In the genomic region with DNA sequence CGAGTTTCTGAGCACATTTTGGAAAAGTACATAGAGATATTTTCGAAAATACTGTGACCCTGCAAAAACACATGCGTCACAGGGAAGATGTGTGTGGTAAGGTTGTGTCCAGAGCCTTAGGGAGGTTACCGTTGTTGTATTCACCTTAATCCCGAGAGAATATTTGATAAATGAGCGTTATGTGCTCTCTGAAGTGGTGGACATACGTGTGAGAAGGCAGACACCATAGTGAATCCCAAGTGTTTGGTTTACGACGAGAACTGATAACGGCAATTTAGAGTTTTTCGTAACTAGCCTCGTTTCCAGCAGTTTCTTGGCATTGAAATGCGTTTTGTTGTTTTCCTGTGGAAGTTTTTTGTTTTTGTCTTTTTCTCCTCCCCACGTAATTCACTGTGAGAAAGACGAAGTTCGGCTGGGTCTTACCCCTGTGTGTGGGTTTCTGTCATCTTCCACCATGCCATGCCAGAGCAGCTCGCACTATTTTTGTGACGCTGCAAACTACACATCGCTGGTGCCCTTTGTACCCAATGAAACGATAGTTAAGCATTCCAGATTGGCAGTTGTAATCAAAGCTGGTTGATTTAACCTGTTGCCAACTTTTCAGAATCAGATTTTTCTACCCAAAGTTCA, we compare ENCODE assay signal across 8 mouse cellular contexts. TPM values are rescaled to one million over a fixed set of nuclear protein-coding genes. Genes with fewer than 3 reads are reported as not detected.
DNase-seq lines count a peak whose midpoint lies in the region; ATAC-seq and TF ChIP-seq lines count a peak whose summit lies in the region.

No protein-coding gene starts in this region.

- ATAC-seq in G1E (ENCODE audit: extremely low read depth, insufficient number of reproducible peaks, low FRiP score, poor library complexity, severe bottlenecking): no peak
- no peak for ATAC-seq in forebrain, embryonic 12.5 days (ENCODE audit: low FRiP score)
- no peak for ATAC-seq in limb, embryonic 12.5 days (ENCODE audit: insufficient number of reproducible peaks, insufficient read depth, low FRiP score, low TSS enrichment, low read depth)
- no peak for ATAC-seq in neural tube, embryonic 14.5 days (ENCODE audit: low read depth)

- peaks cover 34% of the 10 kb centered on the region for H3K4me1 ChIP-seq in G1E (ENCODE audit: insufficient read depth, low read depth, low read length)
- H3K4me1 ChIP-seq in forebrain, embryonic 12.5 days: peaks cover 31% of the 10 kb centered on the region
- peaks cover 24% of the 10 kb centered on the region for H3K4me1 ChIP-seq in limb, embryonic 12.5 days (replicated peaks)
- H3K4me1 ChIP-seq in neural tube, embryonic 14.5 days (ENCODE audit: control insufficient read depth, insufficient read depth, low read length): peaks cover 17% of the 10 kb centered on the region; the same call in 1 of the 2 replicates

- H3K4me3 ChIP-seq in G1E (ENCODE audit: low read depth, low read length): peak overlapping the region; percentile 88
- H3K4me3 ChIP-seq in forebrain, embryonic 12.5 days (replicated peaks): peak overlapping the region; percentile 95
- peak overlapping the region; percentile 95 for H3K4me3 ChIP-seq in limb, embryonic 12.5 days (replicated peaks)
- peak overlapping the region; percentile 88 for H3K4me3 ChIP-seq in neural tube, embryonic 14.5 days (ENCODE audit: low read depth, low read length)

- H3K4me2 ChIP-seq in forebrain, embryonic 12.5 days: peak overlapping the region; percentile 61
- H3K4me2 ChIP-seq in limb, embryonic 12.5 days: peak overlapping the region; percentile 81
- peak overlapping the region; percentile 64 for H3K4me2 ChIP-seq in neural tube, embryonic 14.5 days (ENCODE audit: low read depth, low read length)

- peak overlapping the region; percentile 97 for H3K9ac ChIP-seq in forebrain, embryonic 12.5 days
- H3K9ac ChIP-seq in limb, embryonic 12.5 days (replicated peaks): peak overlapping the region; percentile 92
- H3K9ac ChIP-seq in neural tube, embryonic 14.5 days (replicated peaks; ENCODE audit: low read depth, low read length): peak overlapping the region; percentile 93

- DNase-seq in kidney, adult 8-10 months: peak; percentile 29 to 51
- DNase-seq in kidney, postnatal 14 days: no peak
- no peak for DNase-seq in G1E (ENCODE audit: low spot score)
- no peak for DNase-seq in gastrocnemius, adult 18-20 months (ENCODE audit: low spot score)
- DNase-seq in left cerebral cortex, adult 11 months (ENCODE audit: low spot score): no peak

- no peak for TF ChIP-seq CTCF in G1E (IDR thresholded peaks at IDR 0.05; ENCODE audit: low read depth, low read length)

- no peaks in the 10 kb centered on the region for H3K27me3 ChIP-seq in G1E (ENCODE audit: insufficient read depth, low read length)
- H3K27me3 ChIP-seq in forebrain, embryonic 12.5 days: no peaks in the 10 kb centered on the region
- no peaks in the 10 kb centered on the region for H3K27me3 ChIP-seq in limb, embryonic 12.5 days
- H3K27me3 ChIP-seq in neural tube, embryonic 14.5 days (ENCODE audit: control insufficient read depth, insufficient read depth, low read length): no peaks in the 10 kb centered on the region

- peak overlapping the region; percentile 87; the same call in 1 of the 2 replicates for H3K27ac ChIP-seq in forebrain, embryonic 12.5 days
- peak overlapping the region; percentile 95 for H3K27ac ChIP-seq in limb, embryonic 12.5 days
- peak overlapping the region; percentile 92 for H3K27ac ChIP-seq in neural tube, embryonic 14.5 days (ENCODE audit: low read depth, low read length)

- WGBS in forebrain, embryonic 12.5 days: 12% methylated on average over 20 of the region's 20 CpGs
- WGBS in limb, embryonic 12.5 days: 9% methylated on average over 20 of the region's 20 CpGs
- 5% methylated on average over 20 of the region's 20 CpGs for WGBS in neural tube, embryonic 14.5 days

- H3K36me3 ChIP-seq in G1E (replicated peaks): peaks cover 42% of the 10 kb centered on the region
- peaks cover 30% of the 10 kb centered on the region for H3K36me3 ChIP-seq in forebrain, embryonic 12.5 days (replicated peaks)
- peaks cover 40% of the 10 kb centered on the region for H3K36me3 ChIP-seq in limb, embryonic 12.5 days
- peaks cover 8% of the 10 kb centered on the region; the same call in 1 of the 2 replicates for H3K36me3 ChIP-seq in neural tube, embryonic 14.5 days (ENCODE audit: control insufficient read depth, insufficient read depth, low read length)

- H3K9me3 ChIP-seq in G1E (replicated peaks): no peaks in the 10 kb centered on the region
- H3K9me3 ChIP-seq in forebrain, embryonic 12.5 days: no peaks in the 10 kb centered on the region
- H3K9me3 ChIP-seq in limb, embryonic 12.5 days: no peaks in the 10 kb centered on the region
- no peaks in the 10 kb centered on the region for H3K9me3 ChIP-seq in neural tube, embryonic 14.5 days (ENCODE audit: control insufficient read depth, low read length)

RNA-seq across cellular contexts. Expression of gene Sod1, which starts 1.0 kb away (rescaled TPM):
- total RNA-seq in G1E (2014; fragmentation: Nextera tagmentation) (376 and 389 TPM in 2 replicates), G1E (2017) (652 and 747 TPM in 2 replicates)
- polyA plus RNA-seq in G1E (2012): 609 and 629 TPM in 2 replicates
- 837 and 844 TPM in 2 replicates for polyA plus RNA-seq in forebrain, embryonic 12.5 days (2016; fragmentation: Nextera tagmentation; extraction: Ambion mirVana)
- polyA plus RNA-seq in limb, embryonic 12.5 days (2016; fragmentation: Nextera tagmentation; extraction: Ambion mirVana): 1,101 and 1,134 TPM in 2 replicates
- 939 and 1,024 TPM in 2 replicates for polyA plus RNA-seq in neural tube, embryonic 14.5 days (2014; fragmentation: Nextera tagmentation; extraction: Ambion mirVana)
- 100 to 1,000 TPM; 292 to 307 TPM for total RNA-seq in gastrocnemius, adult 18-20 months (2021)

Comparison
In these comparisons a context has a peak if more than half of its experiments do, and no peak if none do; other contexts are left out.
1. DNase-seq: peak in kidney, adult 8-10 months (2 of 2); none in kidney, postnatal 14 days (single experiment), G1E (single experiment), gastrocnemius, adult 18-20 months (single experiment) and left cerebral cortex, adult 11 months (single experiment).
2. Peak in every context shown above with its lines, with median percentiles within 50 percentile points of each other: H3K4me3 ChIP-seq, H3K27ac ChIP-seq, H3K4me2 ChIP-seq and H3K9ac ChIP-seq.